Mouse (Mus musculus) G1E (cell line): Measurements from ENCODE around the gene Ap4s1. TPM values are rescaled to one million over a fixed set of nuclear protein-coding genes. Genes with fewer than 3 reads are reported as not detected.
A peak's percentile ranks its signal among the peaks of the same experiment; 100 is the strongest.

Experiments used
- ATAC-seq: 2 replicates; pipeline ENCODE4 v1.8.0; 2016; ENCODE audit warnings: mild to moderate bottlenecking; ENCODE audit not compliant: insufficient number of reproducible peaks, poor library complexity, low FRiP score, severe bottlenecking; ENCODE audit errors: extremely low read depth
- DNase-seq: peaks from one replicate; pipeline ENCODE4 v3.0.0; 2012; ENCODE audit warnings: low spot score
- H3K27me3 ChIP-seq: 2 replicates; pipeline ENCODE4 v1.6.1; 2012; ENCODE audit warnings: mild to moderate bottlenecking, low read length, inconsistent platforms; ENCODE audit not compliant: insufficient read depth
- H3K36me3 ChIP-seq: replicated peaks from 2 replicates; pipeline ENCODE3; 2012; ENCODE audit warnings: mild to moderate bottlenecking, inconsistent platforms
- H3K4me1 ChIP-seq: 2 replicates; pipeline ENCODE4 v1.6.1; 2012; ENCODE audit warnings: low read depth, low read length, inconsistent platforms, mixed read lengths; ENCODE audit not compliant: insufficient read depth
- H3K4me3 ChIP-seq: 2 replicates; pipeline ENCODE4 v1.5.1; 2012; ENCODE audit warnings: low read depth, mild to moderate bottlenecking, inconsistent platforms, low read length, moderate library complexity, mixed read lengths
- H3K9me3 ChIP-seq: replicated peaks from 2 replicates; pipeline ENCODE4 v1.6.1; 2012; ENCODE audit warnings: inconsistent platforms
- CTCF ChIP-seq: IDR thresholded peaks from 2 replicates; pipeline ENCODE4 v1.5.1; 2012; ENCODE audit warnings: low read depth, low read length, inconsistent platforms, mixed read lengths
- GATA1 ChIP-seq: IDR thresholded peaks from 2 replicates; pipeline ENCODE4 v1.6.1; 2012; ENCODE audit warnings: borderline replicate concordance, low read length, inconsistent platforms, mixed read lengths
- GATA2 ChIP-seq: IDR thresholded peaks from 2 replicates; pipeline ENCODE4 v1.6.1; 2012; ENCODE audit warnings: low read depth, low read length, inconsistent platforms, borderline replicate concordance
- POLR2AphosphoS5 ChIP-seq: IDR thresholded peaks from 2 replicates; pipeline ENCODE4 v1.6.1; 2012; ENCODE audit warnings: low read depth, low read length, inconsistent platforms; ENCODE audit not compliant: insufficient replicate concordance
- TAL1 ChIP-seq: conservative IDR thresholded peaks from 2 replicates; pipeline ENCODE4 v1.6.1; 2012; ENCODE audit warnings: low read depth, low read length, inconsistent platforms, mixed read lengths
- polyA plus RNA-seq: library from polyadenylated mRNA; stranded (reverse); fragments of >175 nt; gene quantifications from 2 replicates; pipeline ENCODE4 v1.2.3, GENCODE M21; 2012
- total RNA-seq, 2 experiments: library from RNA; stranded (forward) in 1 of 2; stranded (reverse) in 1 of 2; fragments of 200-1000 nt in 1 of 2; fragments of >200 nt in 1 of 2; fragmentation: Nextera tagmentation in 1 of 2; gene quantifications; 2 replicates each; pipeline ENCODE4 v1.2.3; 2014 to 2017

The Ap4s1 gene
- total and polyA plus RNA-seq, 3 experiments: 7.2 to 21.8 (median 16.2) TPM

GRCm38 (mm10) chr12:51741690-51742089 is 50.9 kb downstream of the Ap4s1 start:
- Histone ChIP-seq H3K4me1 (no peaks in the 10 kb centered on the region), H3K4me3 (no peak overlapping the region), H3K36me3 (peaks cover 73% of the 10 kb centered on the region), H3K27me3 (no peaks in the 10 kb centered on the region), H3K9me3 (no peaks in the 10 kb centered on the region)
- peak; percentile 30 for DNase-seq
- TF ChIP-seq CTCF (peak; percentile 71; the same call in 1 of the 2 replicates), TAL1 (no peak), POLR2AphosphoS5 (no peak), GATA2 (no peak), GATA1 (no peak)
- ATAC-seq: 0 out of 2 replicates have a peak, but pooled peaks have one; percentile 32

- no peak for ATAC-seq
- Histone ChIP-seq H3K4me1 (no peaks in the 10 kb centered on the region; the same call in 1 of the 2 replicates), H3K36me3 (peaks cover 92% of the 10 kb centered on the region), H3K27me3 (no peaks in the 10 kb centered on the region), H3K9me3 (no peaks in the 10 kb centered on the region), H3K4me3 (no peak overlapping the region)
- no peak for TF ChIP-seq GATA2
- TF ChIP-seq POLR2AphosphoS5: no peak
- no peak for TF ChIP-seq CTCF
- no peak for TF ChIP-seq GATA1
- TF ChIP-seq TAL1: no peak
- no peak for DNase-seq
These were observed 54.1 kb downstream of the Ap4s1 start for GRCm38 (mm10) chr12:51744957-51745356.

- Histone ChIP-seq H3K4me1 (no peaks in the 10 kb centered on the region; the same call in 1 of the 2 replicates), H3K9me3 (no peaks in the 10 kb centered on the region), H3K27me3 (no peaks in the 10 kb centered on the region), H3K36me3 (peaks cover 93% of the 10 kb centered on the region), H3K4me3 (no peak overlapping the region)
- ATAC-seq (no peak), DNase-seq (no peak)
- TF ChIP-seq TAL1: no peak
- no peak for TF ChIP-seq GATA2
- no peak for TF ChIP-seq CTCF
- TF ChIP-seq GATA1: no peak
- no peak for TF ChIP-seq POLR2AphosphoS5
These were observed 56.5 kb downstream of the Ap4s1 start for GRCm38 (mm10) chr12:51747348-51747747.

- DNase-seq: no peak
- Histone ChIP-seq H3K4me1 (peaks cover 7% of the 10 kb centered on the region; the same call in 1 of the 2 replicates), H3K36me3 (peaks cover 93% of the 10 kb centered on the region), H3K4me3 (no peak overlapping the region), H3K27me3 (no peaks in the 10 kb centered on the region), H3K9me3 (no peaks in the 10 kb centered on the region)
- no peak for ATAC-seq
- TF ChIP-seq GATA1 (no peak), GATA2 (no peak), POLR2AphosphoS5 (no peak), TAL1 (no peak), CTCF (no peak)
These were observed 65.2 kb downstream of the Ap4s1 start for GRCm38 (mm10) chr12:51755938-51756598.

- DNase-seq (no peak), ATAC-seq (no peak)
- Histone ChIP-seq H3K4me1 (peaks cover 7% of the 10 kb centered on the region; the same call in 1 of the 2 replicates), H3K36me3 (peaks cover 92% of the 10 kb centered on the region), H3K27me3 (no peaks in the 10 kb centered on the region), H3K9me3 (no peaks in the 10 kb centered on the region), H3K4me3 (no peak overlapping the region)
- TF ChIP-seq GATA2: no peak
- no peak for TF ChIP-seq TAL1
These were observed 65.7 kb downstream of the Ap4s1 start for GRCm38 (mm10) chr12:51756599-51756961.

- no peak for TF ChIP-seq GATA2
- no peak for TF ChIP-seq TAL1
- no peak for TF ChIP-seq CTCF
- no peak for TF ChIP-seq GATA1
- no peak for TF ChIP-seq POLR2AphosphoS5
- DNase-seq (no peak), ATAC-seq (no peak)
- H3K4me1 ChIP-seq: no peaks in the 10 kb centered on the region; the same call in 1 of the 2 replicates
- no peak overlapping the region for H3K4me3 ChIP-seq
- no peaks in the 10 kb centered on the region for H3K27me3 ChIP-seq
- no peaks in the 10 kb centered on the region for H3K9me3 ChIP-seq
- peaks cover 90% of the 10 kb centered on the region for H3K36me3 ChIP-seq
These were observed 68.5 kb downstream of the Ap4s1 start for GRCm38 (mm10) chr12:51759374-51759773.
